Mouse (Mus musculus) kidney, adult 2 months (tissue): ENCODE data around the gene Map3k19.

ENCODE experiments used
- CTCF ChIP-seq: fragments of 200-500 bp; conservative IDR thresholded peaks from 2 replicates; pipeline ENCODE4 v1.5.1; 2011; ENCODE audit warnings: low read depth, mild to moderate bottlenecking, control low read depth, low read length, moderate library complexity, mixed read lengths; ENCODE audit not compliant: insufficient read depth, insufficient read length
- POLR2A ChIP-seq: fragments of 200-500 bp; IDR thresholded peaks from one replicate; pipeline ENCODE4 v1.6.1; 2011; ENCODE audit warnings: low read depth, low read length, control low read depth

GRCm38 (mm10) chr1:127812929-127813328 is 41.9 kb downstream of the Map3k19 start:
- TF ChIP-seq CTCF (no peak), POLR2A (no peak)
